Mouse (Mus musculus) kidney, adult 2 months (tissue): ENCODE data around the gene Pde3a. TPM values are rescaled to one million over a fixed set of nuclear protein-coding genes. Genes with fewer than 3 reads are reported as not detected.

Source experiments
- DNase-seq: peaks from one replicate; pipeline ENCODE4 v3.0.0; 2021
- H3K27ac ChIP-seq: fragments of 200-500 bp; 2 replicates; pipeline ENCODE4 v1.5.1; 2012; ENCODE audit warnings: low read depth, low read length, control low read depth, inconsistent platforms; ENCODE audit not compliant: insufficient read depth
- H3K27me3 ChIP-seq: fragments of 200-500 bp; replicated peaks from 2 replicates; pipeline ENCODE4 v1.6.1; 2012; ENCODE audit warnings: mild to moderate bottlenecking, moderate library complexity, low read length, inconsistent platforms; ENCODE audit not compliant: control insufficient read depth, insufficient read depth
- H3K36me3 ChIP-seq: fragments of 200-500 bp; 2 replicates; pipeline ENCODE4 v1.6.1; 2012; ENCODE audit warnings: mild to moderate bottlenecking, moderate library complexity, low read length, inconsistent platforms; ENCODE audit not compliant: control insufficient read depth, insufficient read depth
- H3K4me1 ChIP-seq: fragments of 200-500 bp; 2 replicates; pipeline ENCODE4 v1.6.1; 2011; ENCODE audit warnings: low read length; ENCODE audit not compliant: control insufficient read depth, insufficient read depth
- H3K4me3 ChIP-seq: fragments of 200-500 bp; 2 replicates; pipeline ENCODE4 v1.5.1; 2011; ENCODE audit warnings: mild to moderate bottlenecking, low read depth, low read length, control low read depth; ENCODE audit not compliant: insufficient read depth
- CTCF ChIP-seq: fragments of 200-500 bp; conservative IDR thresholded peaks from 2 replicates; pipeline ENCODE4 v1.5.1; 2011; ENCODE audit warnings: low read depth, mild to moderate bottlenecking, control low read depth, low read length, moderate library complexity, mixed read lengths; ENCODE audit not compliant: insufficient read depth, insufficient read length
- POLR2A ChIP-seq: fragments of 200-500 bp; IDR thresholded peaks from one replicate; pipeline ENCODE4 v1.6.1; 2011; ENCODE audit warnings: low read depth, low read length, control low read depth
- WGBS: fragments of 180-500 bp; shearing (Covaris S2); methylation state at CpG from one replicate; pipeline ENCODE4 v1.1.7; 2018; 5-methylcytosine and 5-hydroxymethylcytosine counted together
- polyA plus RNA-seq: library from polyadenylated mRNA; depleted of rRNA; stranded (reverse); fragments of >200 nt; gene quantifications from 2 replicates; pipeline ENCODE4 v1.2.3, GENCODE M21; 2012

The Pde3a gene
- polyA plus RNA-seq, 1 experiment: 4.1 TPM

- TF ChIP-seq POLR2A (no peak), CTCF (no peak)
- Histone ChIP-seq H3K4me3 (no peak overlapping the region), H3K27ac (no peak overlapping the region), H3K27me3 (no peaks in the 10 kb centered on the region), H3K36me3 (no peaks in the 10 kb centered on the region), H3K4me1 (no peaks in the 10 kb centered on the region)
- DNase-seq: no peak
- 74% methylated on average over 13 of the region's 13 CpGs for WGBS
Measured at GRCm38 (mm10) chr6:141432271-141432974, 183.4 kb downstream of the Pde3a start.

GRCm38 (mm10) chr6:141433917-141434756, 185.1 kb downstream of the Pde3a start:
- Histone ChIP-seq H3K4me1 (no peaks in the 10 kb centered on the region), H3K27ac (no peak overlapping the region), H3K36me3 (no peaks in the 10 kb centered on the region), H3K4me3 (no peak overlapping the region), H3K27me3 (no peaks in the 10 kb centered on the region)
- 25% methylated on average over 10 of the region's 10 CpGs for WGBS
- DNase-seq: no peak
- no peak for TF ChIP-seq POLR2A
- no peak for TF ChIP-seq CTCF

GRCm38 (mm10) chr6:141435160-141435559, 186.1 kb downstream of the Pde3a start:
- no peak overlapping the region for H3K27ac ChIP-seq
- H3K4me1 ChIP-seq: no peaks in the 10 kb centered on the region
- no peaks in the 10 kb centered on the region for H3K36me3 ChIP-seq
- TF ChIP-seq CTCF (no peak), POLR2A (no peak)
- H3K4me3 ChIP-seq: no peak overlapping the region
- no peak for DNase-seq
- no peaks in the 10 kb centered on the region for H3K27me3 ChIP-seq
- WGBS: 80% methylated on average over 4 of the region's 4 CpGs

- H3K4me1 ChIP-seq: no peaks in the 10 kb centered on the region
- H3K36me3 ChIP-seq: no peaks in the 10 kb centered on the region
- H3K27ac ChIP-seq: no peak overlapping the region
- 73% methylated on average over 3 of the region's 3 CpGs for WGBS
- DNase-seq: no peak
- H3K27me3 ChIP-seq: no peaks in the 10 kb centered on the region
- TF ChIP-seq POLR2A: no peak
- TF ChIP-seq CTCF: no peak
- no peak overlapping the region for H3K4me3 ChIP-seq
Measured at GRCm38 (mm10) chr6:141439965-141440364, 190.9 kb downstream of the Pde3a start.

GRCm38 (mm10) chr6:141447547-141447946, 198.5 kb downstream of the Pde3a start:
- H3K36me3 ChIP-seq: no peaks in the 10 kb centered on the region
- WGBS: 5% methylated on average over 3 of the region's 3 CpGs
- no peaks in the 10 kb centered on the region for H3K27me3 ChIP-seq
- no peak overlapping the region for H3K27ac ChIP-seq
- no peak for TF ChIP-seq POLR2A
- peak; percentile 72 for TF ChIP-seq CTCF
- no peaks in the 10 kb centered on the region for H3K4me1 ChIP-seq
- no peak overlapping the region for H3K4me3 ChIP-seq
- peak; percentile 63 for DNase-seq

- WGBS: 60% methylated on average over 8 of the region's 8 CpGs
- Histone ChIP-seq H3K27ac (no peak overlapping the region), H3K4me1 (no peaks in the 10 kb centered on the region), H3K27me3 (no peaks in the 10 kb centered on the region), H3K36me3 (no peaks in the 10 kb centered on the region), H3K4me3 (no peak overlapping the region)
- no peak for TF ChIP-seq CTCF
- DNase-seq: no peak
Measured at GRCm38 (mm10) chr6:141448886-141449285, 199.8 kb downstream of the Pde3a start.

- TF ChIP-seq CTCF (no peak), POLR2A (no peak)
- H3K4me1 ChIP-seq: no peaks in the 10 kb centered on the region
- DNase-seq: no peak
- no peaks in the 10 kb centered on the region for H3K27me3 ChIP-seq
- H3K36me3 ChIP-seq: no peaks in the 10 kb centered on the region
- 53% methylated on average over 5 of the region's 5 CpGs for WGBS
- H3K4me3 ChIP-seq: no peak overlapping the region
- no peak overlapping the region for H3K27ac ChIP-seq
Measured at GRCm38 (mm10) chr6:141455335-141455734, 206.3 kb downstream of the Pde3a start.
